Mouse (Mus musculus) heart, embryonic 15.5 days (tissue): ENCODE measurements around the gene Plekhh1. TPM values are rescaled to one million over a fixed set of nuclear protein-coding genes. Genes with fewer than 3 reads are reported as not detected.

ENCODE experiments used
- polyA plus RNA-seq: library from polyadenylated mRNA; unstranded; fragments of >200 nt; fragmentation: Nextera tagmentation; extraction: Ambion mirVana; gene quantifications from 2 replicates; pipeline ENCODE4 v1.2.1, GENCODE M21; 2015

Plekhh1 gene
- polyA plus RNA-seq, 1 experiment from 2014 or later: 1.9 TPM

Other genes starting within 250 kb of the Plekhh1 start
- gene Atp6v1d, start 167.5 kb upstream of the Plekhh1 start, polyA plus RNA-seq: 63.4 and 71.2 TPM in 2 replicates
- 128 and 143 TPM in 2 replicates for gene Eif2s1, start 167.3 kb upstream of the Plekhh1 start, polyA plus RNA-seq
- 2.1 and 2.7 TPM in 2 replicates for gene Plek2, start 122.2 kb upstream of the Plekhh1 start, polyA plus RNA-seq
- 1.9 and 6.0 TPM in 2 replicates for gene Tmem229b, start 21.5 kb upstream of the Plekhh1 start, polyA plus RNA-seq
- gene Pigh, start 60.5 kb downstream of the Plekhh1 start, polyA plus RNA-seq: 12.1 and 13.7 TPM in 2 replicates
- gene Arg2, start 101.6 kb downstream of the Plekhh1 start, polyA plus RNA-seq: 0.20 and 0.61 TPM in 2 replicates
- gene Vti1b, start 143.5 kb downstream of the Plekhh1 start, polyA plus RNA-seq: 83.9 and 86.6 TPM in 2 replicates
- gene Rdh11, start 163.1 kb downstream of the Plekhh1 start, polyA plus RNA-seq: 12.8 and 15.2 TPM in 2 replicates
- gene Rdh12, start 179.8 kb downstream of the Plekhh1 start, polyA plus RNA-seq: 0.67 and 1.2 TPM in 2 replicates